Mouse (Mus musculus) kidney, adult 8-10 months (tissue): ENCODE data around the gene Znrd1as.

Experiments used
- DNase-seq, 2 experiments: peaks; one replicate each; pipeline ENCODE4 v3.0.0; 2022

The Znrd1as gene

GRCm38 (mm10) chr17:36997033-36997735 lies 38.8 kb downstream of the Znrd1as start:
- DNase-seq: peak; percentile 40 to 84

- DNase-seq: no peak
Measured at GRCm38 (mm10) chr17:36998477-36998876, 40.1 kb downstream of the Znrd1as start.

- no peak for DNase-seq
Measured at GRCm38 (mm10) chr17:37000863-37001262, 42.5 kb downstream of the Znrd1as start, which contains the start of gene Zfp57. Gene Zfp57 (plus strand): TSS chr17:37001163.

- peak; percentile 44 to 53 for DNase-seq
Measured at GRCm38 (mm10) chr17:37002364-37003330, 44.3 kb downstream of the Znrd1as start.

- DNase-seq: no peak
Measured at GRCm38 (mm10) chr17:37003366-37003765, 45.0 kb downstream of the Znrd1as start.

- DNase-seq: peak; percentile 10 to 12
Measured at GRCm38 (mm10) chr17:37008161-37008560, 49.8 kb downstream of the Znrd1as start.

- DNase-seq: no peak
Measured at GRCm38 (mm10) chr17:37009460-37010042, 51.2 kb downstream of the Znrd1as start.

- no peak for DNase-seq
Measured at GRCm38 (mm10) chr17:37011719-37012118, 53.3 kb downstream of the Znrd1as start.

GRCm38 (mm10) chr17:37012141-37012540 lies 53.7 kb downstream of the Znrd1as start:
- no peak for DNase-seq
